Mouse (Mus musculus) liver, adult 2 months (tissue): ENCODE measurements around the gene Atp6v1e2.

Source experiments
- CTCF ChIP-seq: fragments of 200-500 bp; IDR thresholded peaks from 2 replicates; pipeline ENCODE4 v1.5.1; 2011; ENCODE audit warnings: low read depth, low read length, control low read depth
- POLR2A ChIP-seq: fragments of 200-500 bp; IDR thresholded peaks from 2 replicates; pipeline ENCODE4 v1.6.1; 2011; ENCODE audit warnings: low read length, control low read depth; ENCODE audit not compliant: insufficient read depth; ENCODE audit errors: extremely low read depth

- TF ChIP-seq CTCF (no peak), POLR2A (no peak)
Measured at GRCm38 (mm10) chr17:86982497-86982896, 34.8 kb upstream of the Atp6v1e2 start.
